Mouse (Mus musculus) CD4-positive, CD25-positive, alpha-beta regulatory T cell, adult 2 months (primary cell): ENCODE results near the gene Nat8f2.
"Not testable (repeated sequence)": the region's sequence is repeated elsewhere in the genome, so short reads cannot be mapped to it uniquely, and the experiment has no call there.

Experiments used
- DNase-seq: peaks from one replicate; pipeline ENCODE4 v3.0.0-alpha.2; 2012; ENCODE audit warnings: low read depth, low spot score

The Nat8f2 gene

DNA sequence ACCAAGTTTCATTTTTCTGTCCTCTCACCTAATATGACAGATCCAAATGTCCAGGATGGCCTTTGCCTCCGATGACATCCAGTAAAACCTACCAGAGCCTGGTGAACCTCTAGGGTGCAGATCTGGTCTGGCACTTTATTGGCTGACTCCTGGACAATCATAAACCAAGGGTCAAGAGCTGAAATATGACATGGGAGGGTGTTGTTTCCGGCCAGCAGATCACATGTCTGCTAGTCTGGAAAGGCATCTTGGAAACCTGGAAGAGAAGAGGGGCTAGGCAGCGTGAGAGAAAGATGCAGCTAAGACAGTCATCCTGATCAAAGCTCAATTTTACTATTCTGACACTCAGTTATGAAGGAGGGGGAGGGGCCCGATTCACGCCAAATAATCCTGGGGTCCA is at the start of gene Nat8f2:
TSS of gene Nat8f2 (minus strand) at position 153 of the 400 bp plus-strand sequence.
- not testable (repeated sequence) for DNase-seq

DNA sequence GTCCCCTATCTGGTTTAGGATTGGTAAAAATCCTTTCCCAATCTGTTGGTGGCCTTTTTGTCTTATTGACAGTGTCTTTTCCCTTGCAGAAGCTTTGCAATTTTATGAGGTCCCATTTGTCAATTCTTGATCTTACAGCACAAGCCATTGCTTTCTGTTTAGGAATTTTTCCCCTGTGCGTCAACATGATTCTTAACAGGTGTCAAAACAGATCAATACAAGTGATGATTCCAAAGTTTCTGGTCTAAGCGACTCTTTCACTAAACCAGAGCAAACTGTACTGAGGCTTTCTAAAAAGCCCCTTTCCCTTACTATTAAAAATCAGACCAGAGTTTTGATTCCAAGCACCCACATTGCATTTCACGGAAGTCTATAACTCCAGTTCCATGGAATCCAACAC is 49.4 kb upstream of the Nat8f2 start:
- not testable (repeated sequence) for DNase-seq

DNA sequence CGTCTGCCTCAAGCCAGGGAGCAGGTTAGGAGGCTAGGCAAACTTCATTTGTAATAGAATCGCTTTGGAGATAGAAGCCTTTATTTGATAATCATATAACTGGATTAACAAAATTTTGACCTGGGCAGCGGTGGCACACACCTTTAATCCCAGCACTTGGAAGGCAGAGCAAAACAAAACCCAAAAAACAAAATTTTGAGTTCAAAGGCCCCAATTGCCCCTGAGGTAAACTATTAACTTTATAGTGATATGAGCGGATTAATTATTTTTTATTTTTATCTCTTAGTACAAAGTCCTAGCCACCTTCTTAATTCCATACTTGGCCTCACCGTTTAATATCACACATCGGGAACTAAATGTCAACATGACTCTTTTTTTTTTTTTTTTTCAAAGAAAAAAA is 47.6 kb upstream of the Nat8f2 start:
- DNase-seq, result no peak

DNA sequence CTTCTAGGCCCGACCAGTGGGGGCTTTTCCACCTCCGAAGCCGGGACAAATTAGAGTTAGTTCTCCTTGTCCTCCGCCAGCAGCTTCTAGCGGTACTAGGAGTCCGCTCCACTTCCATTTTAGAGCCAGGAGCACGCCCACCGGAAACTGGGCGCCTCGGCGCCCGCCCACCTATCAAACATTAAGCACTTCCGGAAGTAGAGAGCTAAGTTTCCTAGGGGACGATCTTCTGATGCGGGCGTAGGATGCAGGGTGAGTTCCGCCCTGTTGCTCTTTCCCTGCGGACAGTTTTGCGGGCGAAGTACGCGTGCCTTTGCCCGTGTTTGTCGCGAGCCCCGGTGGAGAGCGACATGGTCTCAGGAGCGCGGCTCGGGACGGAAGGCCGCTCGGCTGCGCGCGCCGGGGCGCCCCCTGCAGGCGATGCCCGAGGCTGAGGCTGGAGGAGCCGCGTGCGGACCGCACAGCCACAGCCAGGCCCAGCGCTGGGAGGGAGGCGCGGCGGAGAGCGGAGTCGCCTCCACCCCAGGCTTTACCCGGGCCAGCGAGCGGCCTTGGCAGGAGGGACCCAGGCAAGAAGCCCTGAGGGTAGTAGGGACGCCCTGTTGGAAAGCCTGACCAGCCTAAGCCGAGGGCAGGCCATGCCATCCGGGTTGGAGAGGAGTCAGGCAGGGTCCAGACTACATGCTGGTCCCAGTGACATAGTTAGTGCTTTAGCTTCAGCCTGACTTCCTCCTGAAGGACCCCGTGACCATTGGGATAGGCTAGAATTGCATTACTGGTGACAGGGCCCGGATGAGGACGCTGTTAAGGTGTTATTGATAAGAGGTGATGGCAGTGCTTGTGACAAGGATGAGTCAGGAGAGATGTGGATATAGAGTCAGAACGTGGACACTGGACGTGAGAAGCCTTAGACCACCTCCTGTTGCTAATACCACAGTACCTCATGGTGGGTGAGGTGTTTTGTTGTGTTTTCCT is 46.9 kb upstream of the Nat8f2 start, which contains the start of gene Nat8f1:
TSS of gene Nat8f1 (minus strand) at position 149 of the 975 bp plus-strand sequence.
- DNase-seq, result peak; percentile 91

DNA sequence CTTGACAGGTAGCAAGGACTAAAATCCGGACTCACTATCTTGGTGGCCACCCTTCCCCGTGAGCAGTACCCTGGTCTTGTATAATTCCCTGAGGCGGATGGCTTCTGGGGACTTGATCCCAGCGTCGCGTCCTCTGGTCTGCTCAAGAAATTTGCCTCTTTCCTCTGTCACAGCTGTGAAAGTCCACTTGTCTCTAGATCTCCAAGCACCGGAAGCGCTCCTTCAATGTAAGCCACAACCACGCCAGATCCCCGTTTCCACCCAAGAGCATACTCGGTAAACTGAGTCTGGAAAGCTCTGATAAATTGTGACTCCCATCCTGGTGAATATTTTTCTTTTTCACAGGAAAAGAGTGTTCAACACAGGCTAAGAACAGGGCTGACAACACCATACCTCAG is 46.2 kb upstream of the Nat8f2 start:
- DNase-seq, result peak; percentile 46

- DNase-seq, result no peak
Measured at GRCm38 (mm10) chr6:85911587-85911986, 42.6 kb upstream of the Nat8f2 start, which contains the start of gene Tprkb. Tprkb (plus strand) TSS chr6:85911865.

DNA sequence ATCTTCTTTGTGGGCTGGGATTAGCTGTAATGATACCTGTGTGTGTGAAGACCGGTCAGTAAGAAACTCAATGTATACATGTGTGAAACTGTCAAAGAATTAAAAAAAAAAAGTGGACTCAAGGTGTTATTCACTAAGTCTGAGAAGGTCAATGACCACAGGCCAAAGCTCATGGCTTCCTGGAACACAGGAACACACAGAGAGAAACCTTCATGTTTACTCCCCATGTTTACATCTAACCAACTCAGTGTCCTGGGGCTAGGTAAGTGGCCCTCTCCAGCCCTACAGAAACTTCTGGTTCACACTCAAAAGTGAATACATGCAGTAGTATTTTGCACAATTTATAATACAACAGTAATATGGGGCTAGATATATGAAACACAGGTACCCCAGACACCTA is 40.7 kb upstream of the Nat8f2 start:
- no peak for DNase-seq

GRCm38 (mm10) chr6:85908341-85908740 is 39.4 kb upstream of the Nat8f2 start:
- DNase-seq, result no peak

DNA sequence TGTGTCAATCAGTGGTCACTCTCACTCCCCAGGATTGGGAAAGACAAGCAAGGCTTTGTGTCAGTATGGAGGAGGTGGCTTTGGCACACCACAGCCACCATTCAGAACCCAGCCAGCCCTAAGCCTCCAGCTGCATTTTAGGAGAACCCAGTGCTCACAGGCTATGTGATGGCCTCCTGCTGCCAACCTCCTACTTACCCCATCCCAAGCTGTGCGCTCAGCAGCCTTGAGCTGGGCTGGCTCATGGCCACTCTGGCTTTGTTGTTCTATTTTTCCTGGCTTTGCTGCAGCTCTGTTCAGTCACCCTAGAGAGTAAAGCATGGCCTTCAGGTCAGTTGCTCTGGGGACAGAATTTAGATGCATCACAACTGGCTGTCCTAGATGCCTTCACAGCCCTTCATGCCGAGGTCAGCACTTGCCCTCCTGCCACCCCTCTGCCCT is 38.0 kb upstream of the Nat8f2 start:
- not testable (repeated sequence) for DNase-seq

DNA sequence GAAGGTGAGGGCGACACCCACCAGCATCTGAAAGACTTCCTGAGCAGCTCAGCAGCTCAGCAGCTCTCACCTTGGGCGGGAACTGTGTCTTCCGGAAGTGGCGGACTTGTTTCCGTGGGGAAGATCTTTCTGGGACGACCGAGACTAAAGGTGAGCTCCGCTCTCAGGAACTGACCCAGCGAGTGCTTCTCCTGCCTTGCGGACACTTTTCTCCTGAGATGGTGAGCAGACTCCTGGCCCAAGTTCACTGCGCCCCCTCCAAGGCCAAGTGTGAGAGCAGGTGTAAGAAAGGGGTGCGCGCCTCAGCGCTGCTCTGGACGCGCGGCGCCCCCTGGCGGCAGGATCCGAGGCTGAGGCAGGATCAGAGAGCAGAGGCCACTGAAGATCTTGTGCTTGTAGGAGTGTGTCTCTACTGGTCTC is 35.7 kb upstream of the Nat8f2 start, which contains the start of gene Nat8f4:
TSS of gene Nat8f4 (minus strand) at position 243 of the 420 bp plus-strand sequence.
- DNase-seq, result peak; percentile 77

GRCm38 (mm10) chr6:85902303-85902702 is 33.3 kb upstream of the Nat8f2 start:
- no peak for DNase-seq

DNA sequence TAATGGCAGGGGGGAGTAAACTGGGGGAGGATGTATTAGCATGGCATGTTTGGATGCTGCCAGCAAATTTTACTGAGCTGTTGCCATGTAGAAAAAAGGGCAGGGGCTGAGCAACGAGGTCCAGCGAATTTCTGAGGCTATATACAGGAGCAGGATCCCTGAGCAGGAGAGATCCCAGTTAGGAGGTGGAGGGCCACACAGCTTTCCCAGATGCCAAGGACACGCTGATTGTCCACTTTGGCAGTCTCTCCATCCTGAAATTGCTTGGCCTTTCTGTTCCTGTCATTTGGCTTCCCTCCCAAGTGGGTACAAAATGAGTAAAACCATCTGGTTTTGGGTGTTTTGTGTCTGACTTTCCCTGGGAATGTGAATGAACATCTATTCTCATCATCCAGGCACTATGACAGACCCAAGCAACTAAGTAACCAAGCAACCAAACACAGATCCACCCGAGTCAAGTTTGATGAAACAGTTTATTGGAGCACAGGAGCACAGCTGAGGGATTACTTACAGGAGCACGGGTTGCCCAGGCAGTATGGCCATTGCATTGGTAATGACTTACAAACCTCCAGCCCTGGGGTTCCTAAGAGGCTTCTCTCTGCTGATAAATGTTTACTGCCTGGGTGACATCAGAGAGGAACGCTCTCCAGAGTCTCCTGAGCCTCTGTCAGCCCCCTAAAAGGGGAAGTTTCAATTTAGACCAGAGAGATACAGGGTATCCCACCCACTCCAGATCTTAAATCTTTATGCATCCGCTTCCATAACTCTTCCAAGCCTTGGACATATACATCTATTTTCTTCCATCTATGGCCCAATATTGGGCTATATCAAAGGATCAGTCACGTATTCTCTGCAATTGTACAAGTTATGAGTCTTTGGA is 29.9 kb upstream of the Nat8f2 start:
- not testable (repeated sequence) for DNase-seq

- peak; percentile 23 for DNase-seq
Measured at GRCm38 (mm10) chr6:85895061-85895648, 26.2 kb upstream of the Nat8f2 start.

- DNase-seq, result no peak
Measured at GRCm38 (mm10) chr6:85888961-85889360, 20.0 kb upstream of the Nat8f2 start.

DNA sequence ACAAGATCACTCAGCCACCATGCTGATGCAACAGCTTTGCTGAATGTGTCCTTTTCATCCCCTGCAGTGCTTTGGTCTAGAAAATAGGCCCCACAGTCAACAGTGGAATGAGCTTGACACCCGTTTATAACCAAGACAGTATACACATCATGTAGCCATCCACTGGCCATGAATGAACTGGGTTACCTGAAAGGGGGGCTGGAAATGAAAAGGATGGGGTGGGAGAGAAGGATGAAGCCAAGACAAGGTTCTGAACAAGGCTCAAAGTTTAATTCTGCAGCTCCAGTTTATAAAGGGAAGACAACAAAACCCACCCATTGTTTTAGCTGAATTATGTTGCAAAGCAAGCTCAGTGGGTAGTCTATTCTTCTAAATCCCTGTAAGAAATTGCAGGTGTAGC is 15.4 kb upstream of the Nat8f2 start:
- DNase-seq, result no peak

DNA sequence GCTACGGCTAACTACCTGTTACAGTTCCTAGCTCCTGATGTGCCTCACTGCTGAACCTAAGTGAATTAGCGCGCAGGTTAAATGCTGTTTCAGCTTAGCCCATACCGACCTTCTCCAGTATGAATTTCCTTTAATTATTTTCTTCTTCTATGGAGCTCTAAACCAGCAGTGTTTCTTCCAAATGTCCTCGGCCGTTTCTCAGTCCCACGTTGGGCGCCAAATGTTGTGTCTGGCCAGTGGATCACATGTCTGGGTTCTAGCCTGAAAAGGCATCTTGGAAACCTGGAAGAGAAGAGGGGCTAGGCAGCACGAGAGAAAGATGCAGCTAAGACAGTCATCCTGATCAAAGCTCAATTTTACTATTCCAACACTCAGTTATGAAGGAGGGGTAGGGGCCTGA is 14.3 kb upstream of the Nat8f2 start:
- not testable (repeated sequence) for DNase-seq

- DNase-seq, result no peak
Measured at GRCm38 (mm10) chr6:85867726-85868690, 950 bp downstream of the Nat8f2 start.

GRCm38 (mm10) chr6:85866995-85867394 is 2.0 kb downstream of the Nat8f2 start:
- not testable (repeated sequence) for DNase-seq

- DNase-seq, result not testable (repeated sequence)
Measured at GRCm38 (mm10) chr6:85866166-85866565, 2.8 kb downstream of the Nat8f2 start.
